Mouse (Mus musculus) liver, embryonic 13.5 days (tissue): ENCODE measurements around the gene Prpf31. TPM values are rescaled to one million over a fixed set of nuclear protein-coding genes. Genes with fewer than 3 reads are reported as not detected.

Experiments
- ATAC-seq: fragments of 200-750 bp; cut with Nextera tagmentation; 2 replicates; pipeline ENCODE4 v1.8.0; 2017; ENCODE audit warnings: low read depth, mild to moderate bottlenecking, moderate number of reproducible peaks, moderate library complexity
- DNase-seq: peaks from one replicate; pipeline ENCODE4 v3.0.0; 2022
- H3K27ac ChIP-seq: fragments of 300-500 bp; sonication (generic); 2 replicates; pipeline ENCODE4 v1.5.1; 2015; ENCODE audit warnings: moderate library complexity, mild to moderate bottlenecking, inconsistent platforms
- H3K27me3 ChIP-seq: fragments of 300-500 bp; sonication (generic); 2 replicates; pipeline ENCODE4 v1.6.1; 2015; ENCODE audit warnings: mild to moderate bottlenecking, inconsistent platforms
- H3K36me3 ChIP-seq: fragments of 300-500 bp; sonication (generic); 2 replicates; pipeline ENCODE4 v1.6.1; 2015; ENCODE audit warnings: mild to moderate bottlenecking, inconsistent platforms
- H3K4me1 ChIP-seq: fragments of 300-500 bp; sonication (generic); replicated peaks from 2 replicates; pipeline ENCODE4 v1.6.1; 2015; ENCODE audit warnings: inconsistent platforms
- H3K4me2 ChIP-seq: fragments of 300-500 bp; sonication (generic); 2 replicates; pipeline ENCODE4 v1.6.1; 2015; ENCODE audit warnings: inconsistent platforms, mild to moderate bottlenecking, moderate library complexity
- H3K4me3 ChIP-seq: fragments of 300-500 bp; sonication (generic); replicated peaks from 2 replicates; pipeline ENCODE4 v1.5.1; 2015; ENCODE audit warnings: mild to moderate bottlenecking, inconsistent platforms
- H3K9ac ChIP-seq: fragments of 300-500 bp; sonication (generic); 2 replicates; pipeline ENCODE4 v1.6.1; 2015; ENCODE audit warnings: mild to moderate bottlenecking, inconsistent platforms
- H3K9me3 ChIP-seq: fragments of 300-500 bp; sonication (generic); replicated peaks from 2 replicates; pipeline ENCODE4 v1.6.1; 2016; ENCODE audit warnings: inconsistent platforms
- WGBS: fragments of 180-500 bp; shearing (Covaris S2); methylation state at CpG from one replicate; pipeline ENCODE4 v1.1.7; 2015; ENCODE audit not compliant: insufficient replicate concordance; 5-methylcytosine and 5-hydroxymethylcytosine counted together
- polyA plus RNA-seq: library from polyadenylated mRNA; unstranded; fragments of >200 nt; fragmentation: Nextera tagmentation; extraction: Ambion mirVana; gene quantifications from 2 replicates; pipeline ENCODE4 v1.2.1, GENCODE M21; 2015

The Prpf31 gene
- polyA plus RNA-seq, 1 experiment from 2014 or later: 79.1 TPM

DNA sequence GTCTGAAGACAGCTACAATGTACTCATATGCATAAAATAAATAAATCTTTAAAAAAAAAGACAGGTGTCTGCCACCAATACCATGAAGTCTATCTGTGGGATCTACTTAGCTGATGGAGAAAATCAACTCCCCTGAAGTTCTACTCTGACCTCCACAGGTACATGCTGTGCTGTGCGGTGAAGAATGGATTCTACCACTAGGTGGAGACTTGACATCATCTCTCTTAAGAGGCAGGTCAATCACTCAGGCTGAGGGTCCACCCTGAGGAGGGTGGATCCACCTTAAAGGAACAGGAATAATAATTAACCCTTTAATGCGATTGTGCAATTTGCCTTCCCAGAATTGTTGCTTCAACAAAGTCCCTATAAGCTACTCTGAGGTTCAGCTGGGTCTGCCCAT is 23.0 kb upstream of the Prpf31 start:
- no peaks in the 10 kb centered on the region for H3K4me1 ChIP-seq
- no peak for DNase-seq
- ATAC-seq: 0 out of 2 replicates have a peak, but pooled peaks have one; percentile 57
- no peaks in the 10 kb centered on the region for H3K36me3 ChIP-seq
- no peaks in the 10 kb centered on the region for H3K9me3 ChIP-seq
- no peak overlapping the region for H3K27ac ChIP-seq
- no peak overlapping the region for H3K4me2 ChIP-seq
- no peak overlapping the region for H3K4me3 ChIP-seq
- 14% methylated on average over 2 of the region's 2 CpGs for WGBS
- no peak overlapping the region for H3K9ac ChIP-seq
- no peaks in the 10 kb centered on the region for H3K27me3 ChIP-seq

DNA sequence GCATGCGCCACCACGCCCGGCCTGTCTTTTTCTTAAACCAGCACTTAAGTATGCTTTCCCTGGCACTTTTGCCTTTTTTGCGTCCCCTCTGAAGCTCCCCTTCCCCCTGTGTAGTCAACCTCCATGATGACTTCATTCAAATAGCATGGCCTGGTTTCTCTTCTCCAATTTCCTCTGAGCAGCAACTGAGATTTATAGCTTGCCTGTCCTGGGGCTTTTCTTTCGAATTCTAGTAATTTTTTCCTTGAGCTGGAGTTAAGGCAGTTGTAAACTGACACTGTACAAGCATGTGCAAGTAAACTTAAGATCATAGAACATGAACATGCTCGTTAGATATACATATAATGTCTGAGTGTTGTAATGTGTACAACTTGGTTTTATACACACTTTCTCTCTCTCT is 22.4 kb upstream of the Prpf31 start:
- WGBS: 62% methylated on average over 6 of the region's 6 CpGs
- DNase-seq: no peak
- no peak overlapping the region for H3K9ac ChIP-seq

DNA sequence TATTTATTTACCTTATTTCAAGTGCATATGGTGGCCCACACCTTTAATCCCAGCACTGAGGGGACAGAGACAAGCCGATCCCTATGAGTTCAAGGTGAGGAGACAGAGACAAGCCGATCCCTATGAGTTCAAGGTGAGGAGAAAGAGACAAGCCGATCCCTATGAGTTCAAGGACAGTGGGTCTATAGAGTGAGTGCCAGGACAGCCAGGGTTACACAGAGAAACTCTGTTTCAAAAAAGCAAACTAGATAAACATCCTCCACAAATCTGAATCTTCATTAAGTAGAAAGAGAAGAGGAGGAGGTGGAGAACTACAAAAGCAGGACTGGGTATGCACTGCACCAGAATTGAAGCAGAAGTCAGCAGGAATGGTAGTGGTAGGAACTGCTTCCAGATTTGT is 21.1 kb upstream of the Prpf31 start:
- Histone ChIP-seq H3K36me3 (no peaks in the 10 kb centered on the region), H3K27me3 (no peaks in the 10 kb centered on the region), H3K27ac (no peak overlapping the region), H3K4me3 (no peak overlapping the region), H3K9ac (no peak overlapping the region), H3K9me3 (no peaks in the 10 kb centered on the region), H3K4me2 (no peak overlapping the region), H3K4me1 (no peaks in the 10 kb centered on the region)
- ATAC-seq: no peak
- WGBS: 70% methylated on average over 3 of the region's 3 CpGs
- DNase-seq: no peak

More for the DNA sequence above, 22.4 kb upstream of the Prpf31 start:
- ATAC-seq: no peak
- Histone ChIP-seq H3K27ac (no peak overlapping the region), H3K4me3 (no peak overlapping the region), H3K9me3 (no peaks in the 10 kb centered on the region), H3K4me1 (no peaks in the 10 kb centered on the region), H3K4me2 (no peak overlapping the region), H3K36me3 (no peaks in the 10 kb centered on the region), H3K27me3 (no peaks in the 10 kb centered on the region)

DNA sequence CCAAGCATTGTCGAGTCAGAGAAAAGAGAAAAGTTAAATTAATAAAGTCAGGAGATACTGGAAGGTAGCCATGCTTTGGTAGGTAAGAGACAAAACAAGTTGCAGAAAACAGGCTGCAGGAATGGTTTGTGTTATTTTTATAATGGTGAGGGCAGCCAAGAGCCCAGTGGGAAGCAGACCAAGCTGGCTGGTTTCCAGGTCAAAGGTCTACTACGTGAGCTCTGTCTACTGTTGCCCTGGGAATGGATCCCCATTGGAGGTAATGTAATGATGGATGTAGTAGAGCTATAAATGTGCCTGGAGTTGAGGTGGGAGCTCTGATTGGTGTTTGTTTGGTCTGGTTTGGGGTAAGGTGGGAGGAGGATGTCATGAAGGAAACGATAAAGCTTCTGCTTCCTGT is 20.7 kb upstream of the Prpf31 start:
- Histone ChIP-seq H3K4me3 (no peak overlapping the region), H3K4me1 (no peaks in the 10 kb centered on the region), H3K27ac (no peak overlapping the region), H3K4me2 (no peak overlapping the region), H3K36me3 (no peaks in the 10 kb centered on the region), H3K9me3 (no peaks in the 10 kb centered on the region), H3K9ac (no peak overlapping the region), H3K27me3 (no peaks in the 10 kb centered on the region)
- DNase-seq (no peak), ATAC-seq (no peak)
- 37% methylated on average over 3 of the region's 3 CpGs for WGBS

DNA sequence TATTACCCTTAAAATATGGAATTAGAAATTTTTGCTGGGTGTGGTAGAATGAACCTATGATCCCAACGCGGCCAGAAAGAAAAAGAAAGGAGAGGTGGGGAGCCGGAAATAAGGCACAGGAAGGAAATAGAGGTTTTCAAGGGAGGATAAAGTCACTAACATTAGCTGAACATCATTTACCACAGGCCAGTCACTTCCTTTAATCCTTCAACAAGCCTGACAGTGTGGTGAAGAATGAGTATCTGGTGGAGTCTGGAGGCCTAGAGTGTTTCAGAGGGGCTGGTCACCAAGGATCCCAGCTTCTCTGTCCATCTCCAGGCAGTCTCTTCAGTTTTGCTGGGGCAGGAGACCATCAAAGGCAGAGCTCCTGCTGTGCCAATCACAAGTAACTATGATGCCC is 19.3 kb upstream of the Prpf31 start:
- Histone ChIP-seq H3K27me3 (no peaks in the 10 kb centered on the region), H3K4me1 (no peaks in the 10 kb centered on the region), H3K36me3 (no peaks in the 10 kb centered on the region), H3K9ac (no peak overlapping the region), H3K9me3 (no peaks in the 10 kb centered on the region), H3K4me3 (no peak overlapping the region), H3K27ac (no peak overlapping the region), H3K4me2 (no peak overlapping the region)
- DNase-seq (no peak), ATAC-seq (no peak)
- 20% methylated on average over 3 of the region's 3 CpGs for WGBS

DNA sequence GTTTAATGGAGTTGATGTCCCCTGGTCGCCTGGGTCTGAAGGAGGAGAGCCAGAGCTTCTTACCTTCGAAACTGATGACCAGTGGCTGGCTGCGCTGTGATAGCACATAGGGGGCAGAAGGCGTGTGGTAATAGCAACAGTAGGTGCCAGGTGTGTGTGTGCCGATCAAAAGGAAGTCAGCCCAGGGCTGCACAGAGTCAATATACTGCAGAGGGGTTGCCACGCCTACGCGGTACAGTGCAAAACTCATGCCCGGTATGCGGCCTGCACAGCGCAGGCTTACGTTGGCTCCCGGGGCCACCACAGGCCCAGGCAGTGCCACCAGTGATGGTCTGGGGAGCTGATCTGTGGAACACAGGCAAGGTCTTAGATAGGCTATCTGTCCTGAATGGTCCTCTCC is 18.8 kb upstream of the Prpf31 start:
- H3K36me3 ChIP-seq: no peaks in the 10 kb centered on the region
- WGBS: 81% methylated on average over 13 of the region's 13 CpGs
- ATAC-seq (peak; percentile 30; the same call in 1 of the 2 replicates), DNase-seq (no peak)
- no peak overlapping the region for H3K4me3 ChIP-seq
- no peaks in the 10 kb centered on the region for H3K9me3 ChIP-seq
- no peaks in the 10 kb centered on the region for H3K27me3 ChIP-seq
- H3K4me2 ChIP-seq: no peak overlapping the region
- H3K9ac ChIP-seq: no peak overlapping the region
- peaks cover 2% of the 10 kb centered on the region for H3K4me1 ChIP-seq
- no peak overlapping the region for H3K27ac ChIP-seq

DNA sequence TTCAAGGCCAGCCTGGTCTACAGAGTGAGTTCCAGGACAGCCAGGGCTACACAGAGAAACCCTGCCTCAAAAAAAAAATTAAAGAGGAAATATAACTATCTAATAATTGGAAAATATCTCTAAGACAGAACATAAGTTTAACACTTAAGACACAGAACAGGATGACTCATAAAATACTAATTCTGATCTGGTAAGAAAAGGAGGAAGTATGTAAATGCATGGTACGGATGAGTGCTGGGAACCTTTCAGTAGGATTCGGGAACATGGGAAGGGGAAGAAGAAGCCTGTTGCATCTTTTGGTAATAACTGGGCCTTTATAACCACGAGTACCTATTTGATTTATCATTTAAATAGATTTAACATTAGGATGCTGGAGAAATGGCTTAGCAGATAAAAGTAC is 15.8 kb upstream of the Prpf31 start:
- Histone ChIP-seq H3K9ac (no peak overlapping the region), H3K4me1 (peaks cover 27% of the 10 kb centered on the region), H3K27me3 (no peaks in the 10 kb centered on the region), H3K36me3 (peaks cover 6% of the 10 kb centered on the region; the same call in 1 of the 2 replicates), H3K4me2 (no peak overlapping the region), H3K27ac (no peak overlapping the region), H3K4me3 (no peak overlapping the region), H3K9me3 (no peaks in the 10 kb centered on the region)
- WGBS: 59% methylated on average over 3 of the region's 3 CpGs
- ATAC-seq (no peak), DNase-seq (no peak)

DNA sequence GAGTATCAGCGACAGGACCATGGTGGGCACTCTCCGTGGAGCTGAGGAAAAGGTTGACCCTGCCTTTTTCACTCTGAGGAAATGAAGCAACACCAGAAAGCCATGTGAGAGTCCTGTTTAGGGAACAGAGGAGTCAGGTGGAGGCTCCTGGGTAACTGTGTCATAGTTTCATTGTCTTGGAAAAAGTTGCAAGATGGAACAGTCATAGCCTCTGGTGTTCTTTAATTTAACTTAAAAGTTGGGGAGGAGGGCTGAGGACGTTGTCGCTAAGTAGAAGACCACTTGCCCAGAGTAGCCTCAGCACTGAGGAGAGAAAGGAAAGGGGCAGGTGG is 13.8 kb upstream of the Prpf31 start, which contains the start of gene Oscar:
Oscar (minus strand) TSS at position 101 of the 332 bp plus-strand sequence.
- Histone ChIP-seq H3K27me3 (no peaks in the 10 kb centered on the region), H3K4me3 (peak within 1 kb of the TSS; percentile 71), H3K9me3 (no peaks in the 10 kb centered on the region), H3K4me1 (peaks cover 29% of the 10 kb centered on the region), H3K9ac (no peak within 1 kb of the TSS), H3K27ac (no peak within 1 kb of the TSS), H3K4me2 (peak within 1 kb of the TSS; percentile 85), H3K36me3 (peaks cover 26% of the 10 kb centered on the region)
- no peak for ATAC-seq
- no peak for DNase-seq
- 62% methylated on average over 4 of the region's 4 CpGs for WGBS

DNA sequence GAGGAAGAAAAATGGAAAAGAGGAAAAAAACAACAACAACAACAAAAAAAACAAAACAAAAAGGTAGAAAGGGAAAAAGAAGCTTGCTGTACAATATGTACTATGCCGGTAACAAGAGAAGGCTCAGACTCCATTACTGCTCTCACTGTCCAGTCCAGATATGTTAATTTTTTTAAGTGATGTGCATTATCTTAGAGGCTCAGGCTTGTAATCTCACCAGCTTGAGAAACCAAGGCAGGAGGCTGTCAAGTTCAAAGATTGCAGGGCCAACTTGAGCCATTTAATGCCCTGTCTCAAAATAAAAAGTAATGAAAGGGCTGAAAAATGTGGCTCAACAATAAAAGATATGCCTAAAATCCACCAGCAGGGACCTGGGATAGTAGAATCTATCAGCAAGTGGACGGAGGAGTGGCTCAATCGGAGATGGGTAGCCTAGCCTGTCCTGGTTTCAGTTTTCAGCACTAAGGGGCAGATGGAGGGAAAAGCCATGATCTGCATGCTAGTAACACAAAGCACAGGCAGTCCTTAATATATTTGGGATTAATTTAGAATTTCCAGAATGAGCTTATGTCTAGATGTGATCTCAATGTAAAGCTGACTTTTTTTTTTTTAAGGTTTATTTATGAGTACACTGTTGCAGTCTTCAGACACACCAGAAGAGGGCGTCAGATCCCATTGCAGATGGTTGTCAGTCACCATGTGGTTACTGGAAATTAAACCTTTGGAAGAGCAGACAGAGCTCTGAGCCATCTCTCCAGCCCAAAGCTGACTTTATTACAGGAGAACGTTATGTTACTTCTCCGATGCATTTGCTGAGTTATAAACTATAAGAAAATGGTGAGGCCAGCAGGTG is 13.2 kb upstream of the Prpf31 start:
- Histone ChIP-seq H3K4me3 (peak overlapping the region; percentile 71), H3K36me3 (peaks cover 29% of the 10 kb centered on the region), H3K9me3 (no peaks in the 10 kb centered on the region), H3K4me1 (peaks cover 29% of the 10 kb centered on the region), H3K27me3 (no peaks in the 10 kb centered on the region), H3K9ac (peak overlapping the region; percentile 79; the same call in 1 of the 2 replicates), H3K27ac (no peak overlapping the region), H3K4me2 (peak overlapping the region; percentile 85)
- 25% methylated on average over 6 of the region's 6 CpGs for WGBS
- ATAC-seq (peak; percentile 1; the same call in 1 of the 2 replicates), DNase-seq (peak; percentile 34)

DNA sequence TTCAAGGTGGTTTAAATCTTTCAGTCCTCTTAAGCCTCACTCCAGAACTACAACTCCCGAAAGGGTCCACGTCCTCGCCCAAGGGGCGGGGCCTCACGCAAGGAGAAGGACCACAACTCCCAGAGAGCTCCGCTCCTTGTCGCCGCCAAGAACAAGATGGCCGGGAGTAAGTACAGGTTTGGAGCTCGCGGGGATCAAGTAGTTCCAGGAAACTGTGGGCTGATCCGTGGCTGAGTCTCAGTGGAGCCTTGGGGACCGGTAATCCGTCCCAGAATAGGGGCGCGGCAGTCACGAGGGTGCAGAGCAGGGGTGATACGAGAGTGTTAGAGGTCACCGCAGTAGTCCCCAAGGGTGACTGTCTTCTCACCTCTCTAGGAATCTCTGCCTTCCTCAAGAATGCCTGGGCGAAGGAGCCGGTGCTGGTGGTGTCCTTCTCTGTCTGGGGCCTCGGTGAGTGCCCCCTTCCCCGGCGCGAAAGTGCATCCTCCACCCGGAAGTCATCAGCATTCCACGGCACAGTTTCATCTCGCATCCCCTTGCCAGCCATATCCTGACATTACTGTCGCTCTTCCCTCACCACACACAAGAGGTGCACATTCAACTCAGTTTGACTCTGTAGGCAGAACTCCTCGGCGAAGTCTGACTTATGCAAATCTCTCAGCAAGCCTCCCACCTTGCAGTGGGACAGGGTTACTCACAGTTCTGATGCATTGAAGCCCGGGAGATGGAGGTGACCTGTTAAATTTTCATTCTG is 12.4 kb upstream of the Prpf31 start, which contains the start of gene Ndufa3:
Ndufa3 (plus strand) TSS at position 132 of the 754 bp plus-strand sequence.
- no peaks in the 10 kb centered on the region for H3K27me3 ChIP-seq
- H3K9ac ChIP-seq: peak within 1 kb of the TSS; percentile 79
- under 1% methylated on average over 32 of the region's 32 CpGs for WGBS

DNA sequence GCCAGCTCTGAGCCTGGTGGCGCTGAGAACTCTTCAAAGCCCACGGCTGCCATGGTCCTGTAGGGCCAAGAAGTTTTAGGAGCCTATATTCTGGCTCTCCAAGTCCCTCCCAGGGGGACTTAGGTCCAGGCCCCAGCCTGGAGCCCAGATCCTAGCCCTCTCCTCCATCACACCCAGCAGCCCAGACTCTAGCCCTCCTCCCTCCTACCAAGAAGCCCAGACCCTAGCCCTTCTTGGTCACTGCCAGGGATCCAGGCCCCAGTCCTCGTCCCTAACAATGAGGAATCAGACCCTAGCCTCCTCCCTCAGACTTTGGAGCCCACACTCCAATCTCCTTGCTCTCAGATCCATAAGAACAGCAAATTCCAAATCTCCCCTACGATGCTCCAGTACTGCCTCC is 755 bp upstream of the Prpf31 start:
- Histone ChIP-seq H3K9ac (peak overlapping the region; percentile 87), H3K36me3 (peaks cover 59% of the 10 kb centered on the region), H3K4me2 (peak overlapping the region; percentile 97), H3K9me3 (no peaks in the 10 kb centered on the region), H3K27ac (peak overlapping the region; percentile 79), H3K27me3 (no peaks in the 10 kb centered on the region), H3K4me1 (peaks cover 28% of the 10 kb centered on the region), H3K4me3 (peak overlapping the region; percentile 78)
- ATAC-seq (peak; percentile 27), DNase-seq (no peak)
- WGBS: 32% methylated on average over 4 of the region's 4 CpGs

More for the DNA sequence above, 12.4 kb upstream of the Prpf31 start, which contains the start of gene Ndufa3:
- H3K27ac ChIP-seq: peak within 1 kb of the TSS; percentile 73
- peak; percentile 82 for DNase-seq
- H3K36me3 ChIP-seq: peaks cover 37% of the 10 kb centered on the region
- peaks cover 29% of the 10 kb centered on the region for H3K4me1 ChIP-seq
- no peaks in the 10 kb centered on the region for H3K9me3 ChIP-seq
- peak; percentile 95 for ATAC-seq
- peak within 1 kb of the TSS; percentile 71 for H3K4me3 ChIP-seq
- H3K4me2 ChIP-seq: peak within 1 kb of the TSS; percentile 85
